Mouse (Mus musculus) CH12.LX (cell line): ENCODE data around the gene Zbtb20. TPM values are rescaled to one million over a fixed set of nuclear protein-coding genes. Genes with fewer than 3 reads are reported as not detected.

Experiments used
- DNase-seq: peaks from one replicate; pipeline ENCODE4 v3.0.0-alpha.2; 2013; ENCODE audit errors: extremely low read depth
- H3K27ac ChIP-seq: 2 replicates; pipeline ENCODE4 v1.5.1; 2012; ENCODE audit warnings: low read depth, mild to moderate bottlenecking, control low read depth, moderate library complexity; ENCODE audit not compliant: insufficient read depth
- H3K27me3 ChIP-seq: replicated peaks from 2 replicates; pipeline ENCODE3; 2012; ENCODE audit warnings: inconsistent platforms
- H3K36me3 ChIP-seq, 2 experiments: replicated peaks in 1 of 2; 2 replicates each; pipeline versions ENCODE3 to v1.6.1; 2012; ENCODE audit warnings: inconsistent platforms in 1 of 2, low read length in 1 of 2, mild to moderate bottlenecking in 1 of 2, mixed read lengths in 1 of 2, moderate library complexity in 1 of 2; ENCODE audit not compliant: control insufficient read depth in 1 of 2, insufficient read depth in 1 of 2
- H3K4me1 ChIP-seq, 2 experiments: 2 replicates each; pipeline ENCODE4 v1.6.1; 2012; ENCODE audit warnings: inconsistent platforms in 1 of 2, moderate library complexity in 1 of 2; ENCODE audit not compliant: insufficient read depth in 2 of 2, control insufficient read depth in 1 of 2
- H3K4me2 ChIP-seq: 2 replicates; pipeline ENCODE4 v1.6.1; 2012; ENCODE audit warnings: low read depth, mild to moderate bottlenecking, control low read depth; ENCODE audit not compliant: poor library complexity, insufficient read depth, severe bottlenecking
- H3K4me3 ChIP-seq, 3 experiments: fragments of 150-350 bp in 1 of 3; sonication (generic) in 1 of 3; replicated peaks in 1 of 3; 2 replicates each; pipeline versions ENCODE3 to v1.5.1; 2011 to 2012; ENCODE audit warnings: low read depth in 2 of 3, low read length in 2 of 3, mild to moderate bottlenecking in 2 of 3, moderate library complexity in 2 of 3, control low read depth in 1 of 3, improper control_type of control experiment in 1 of 3, inconsistent platforms in 1 of 3, mixed read lengths in 1 of 3; ENCODE audit not compliant: poor library complexity in 1 of 3
- H3K79me2 ChIP-seq: replicated peaks from 2 replicates; pipeline ENCODE4 v1.6.1; 2012; ENCODE audit warnings: mild to moderate bottlenecking, moderate library complexity; ENCODE audit not compliant: control insufficient read depth, poor library complexity, insufficient read depth, severe bottlenecking; ENCODE audit errors: extremely low read depth
- H3K9ac ChIP-seq: 2 replicates; pipeline ENCODE4 v1.6.1; 2012; ENCODE audit warnings: low read depth, mild to moderate bottlenecking, control low read depth, moderate library complexity; ENCODE audit not compliant: insufficient read depth
- H3K9me3 ChIP-seq: replicated peaks from 2 replicates; pipeline ENCODE3; 2012; ENCODE audit warnings: low read length, inconsistent platforms, mixed read lengths
- CHD1 ChIP-seq: IDR thresholded peaks from 2 replicates; pipeline ENCODE4 v1.6.1; 2012; ENCODE audit warnings: low read depth, low read length, improper control_type of control experiment, inconsistent platforms
- CHD2 ChIP-seq: IDR thresholded peaks from 2 replicates; pipeline ENCODE4 v1.6.1; 2011; ENCODE audit warnings: low read length, improper control_type of control experiment
- E2F4 ChIP-seq: IDR thresholded peaks from 2 replicates; pipeline ENCODE4 v1.6.1; 2011; ENCODE audit warnings: low read depth, low read length, improper control_type of control experiment; ENCODE audit not compliant: insufficient replicate concordance
- EP300 ChIP-seq: IDR thresholded peaks from 2 replicates; pipeline ENCODE4 v1.6.1; 2011; ENCODE audit warnings: low read length, improper control_type of control experiment
- HCFC1 ChIP-seq: IDR thresholded peaks from 2 replicates; pipeline ENCODE4 v1.6.1; 2012; ENCODE audit warnings: low read depth, mild to moderate bottlenecking, inconsistent platforms, low read length, improper control_type of control experiment
- IRF4 ChIP-seq: IDR thresholded peaks from 2 replicates; pipeline ENCODE4 v1.6.1; 2014; ENCODE audit warnings: low read depth, mild to moderate bottlenecking, inconsistent platforms, low read length, improper control_type of control experiment
- JUND ChIP-seq: conservative IDR thresholded peaks from 2 replicates; pipeline ENCODE4 v1.6.1; 2011; ENCODE audit warnings: low read depth, low read length, improper control_type of control experiment
- MAZ ChIP-seq: IDR thresholded peaks from 2 replicates; pipeline ENCODE4 v1.6.1; 2012; ENCODE audit warnings: low read depth, mild to moderate bottlenecking, inconsistent platforms, low read length, improper control_type of control experiment, moderate library complexity
- MEF2A ChIP-seq: IDR thresholded peaks from 2 replicates; pipeline ENCODE4 v1.6.1; 2014; ENCODE audit warnings: low read depth, mild to moderate bottlenecking, inconsistent platforms, low read length, improper control_type of control experiment, borderline replicate concordance
- MXI1 ChIP-seq: IDR thresholded peaks from 2 replicates; pipeline ENCODE4 v1.6.1; 2011; ENCODE audit warnings: mild to moderate bottlenecking, low read depth, low read length, improper control_type of control experiment
- PAX5 ChIP-seq: IDR thresholded peaks from 2 replicates; pipeline ENCODE4 v1.6.1; 2012; ENCODE audit warnings: low read length, inconsistent platforms, mixed read lengths
- POLR2A ChIP-seq: IDR thresholded peaks from 2 replicates; pipeline ENCODE4 v1.6.1; 2011; ENCODE audit warnings: low read depth, mild to moderate bottlenecking, improper control_type of control experiment, low read length
- RAD21 ChIP-seq: IDR thresholded peaks from 2 replicates; pipeline ENCODE4 v1.6.1; 2011; ENCODE audit warnings: low read depth, mild to moderate bottlenecking, low read length, improper control_type of control experiment, moderate library complexity
- SIN3A ChIP-seq: IDR thresholded peaks from 2 replicates; pipeline ENCODE4 v1.6.1; 2012; ENCODE audit warnings: low read length, improper control_type of control experiment, inconsistent platforms
- USF1 ChIP-seq: IDR thresholded peaks from 2 replicates; pipeline ENCODE4 v1.6.1; 2014; ENCODE audit warnings: low read depth, mild to moderate bottlenecking, inconsistent platforms, low read length, improper control_type of control experiment
- ZC3H11A ChIP-seq: IDR thresholded peaks from 2 replicates; pipeline ENCODE4 v1.6.1; 2012; ENCODE audit warnings: low read depth, mild to moderate bottlenecking, inconsistent platforms, low read length, improper control_type of control experiment
- ZKSCAN1 ChIP-seq: IDR thresholded peaks from 2 replicates; pipeline ENCODE4 v1.6.1; 2012; ENCODE audit warnings: low read depth, inconsistent platforms, low read length, improper control_type of control experiment, borderline replicate concordance
- ZNF384 ChIP-seq: IDR thresholded peaks from 2 replicates; pipeline ENCODE4 v1.6.1; 2012; ENCODE audit warnings: low read depth, low read length, improper control_type of control experiment, inconsistent platforms
- dilution Hi-C: fragments of 300-500 bp; cut with MboI; formaldehyde crosslinking; loops from 2 replicates; pipeline ENCODE4 v1.14.3; 2020; ENCODE audit warnings: low sequenced_read_pairs; ENCODE audit not compliant: extremely low pct_unique_long_range_greater_than_20kb, extremely low pct_ligation_motif_present
- in situ Hi-C: fragments of 300-500 bp; cut with MboI; formaldehyde crosslinking; loops from 3 replicates; pipeline ENCODE4 v1.14.3; 2019; ENCODE audit warnings: low sequenced_read_pairs, low pct_ligation_motif_present, low pct_unique_long_range_greater_than_20kb, mixed read lengths
- polyA plus RNA-seq: library from polyadenylated mRNA; unstranded; fragments of >175 nt; gene quantifications from 2 replicates; pipeline ENCODE4 v1.2.1, GENCODE M21; 2012; ENCODE audit warnings: low read depth; ENCODE audit not compliant: insufficient read length
- total RNA-seq, 2 experiments: library from RNA; depleted of rRNA; stranded (reverse); fragments of 300-350 nt in 1 of 2; fragments of >200 nt in 1 of 2; gene quantifications; 2 replicates each; pipeline ENCODE4 v1.2.3; 2012 to 2014

The Zbtb20 gene
- total and polyA plus RNA-seq, 3 experiments = 24.9 to 58.0 (median 51.6) TPM

DNA sequence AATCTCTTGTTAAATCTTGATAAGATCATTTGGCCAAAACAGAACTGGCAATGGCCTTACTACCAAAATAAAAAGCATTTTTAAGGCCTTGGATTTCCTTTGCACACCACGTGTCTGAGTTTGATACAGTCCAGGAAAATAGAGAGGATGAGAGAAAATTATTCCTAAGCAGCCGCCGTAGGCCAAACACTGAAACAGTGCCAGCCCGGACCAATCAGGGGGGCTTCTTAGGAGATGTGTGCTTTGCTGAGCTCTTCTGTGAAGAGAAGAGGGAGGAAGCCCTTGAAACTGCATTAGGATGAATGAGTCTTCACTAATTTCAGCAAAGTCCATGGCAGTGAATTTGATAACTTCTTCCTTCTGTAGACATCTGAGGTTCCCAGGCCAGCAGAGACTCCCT lies 635.9 kb downstream of the Zbtb20 start:
- H3K4me2 ChIP-seq = peak overlapping the region; percentile 100
- peaks cover 74% of the 10 kb centered on the region for H3K79me2 ChIP-seq
- peak overlapping the region; percentile 82 for H3K27ac ChIP-seq
- peaks cover 18 to 53% of the 10 kb centered on the region in 2 experiments for H3K4me1 ChIP-seq
- H3K9me3 ChIP-seq = no peaks in the 10 kb centered on the region
- TF ChIP-seq ZNF384 (no peak), MEF2A (no peak), ZC3H11A (no peak), PAX5 (no peak), RAD21 (no peak), HCFC1 (no peak), JUND (no peak), CHD1 (no peak), USF1 (no peak)
- H3K27me3 ChIP-seq = no peaks in the 10 kb centered on the region
- H3K9ac ChIP-seq = peak overlapping the region; percentile 100
- peak overlapping the region; percentile 50 to 57 (median 51) for H3K4me3 ChIP-seq
- dilution Hi-C loops (no loop called here), in situ Hi-C loops (loop anchor here (10.0 kb wide), 1 partner anchor 117 kb away; no protein-coding TSS in a partner anchor)
- DNase-seq = no peak
- H3K36me3 ChIP-seq = peaks cover 9 to 33% of the 10 kb centered on the region in 2 experiments

DNA sequence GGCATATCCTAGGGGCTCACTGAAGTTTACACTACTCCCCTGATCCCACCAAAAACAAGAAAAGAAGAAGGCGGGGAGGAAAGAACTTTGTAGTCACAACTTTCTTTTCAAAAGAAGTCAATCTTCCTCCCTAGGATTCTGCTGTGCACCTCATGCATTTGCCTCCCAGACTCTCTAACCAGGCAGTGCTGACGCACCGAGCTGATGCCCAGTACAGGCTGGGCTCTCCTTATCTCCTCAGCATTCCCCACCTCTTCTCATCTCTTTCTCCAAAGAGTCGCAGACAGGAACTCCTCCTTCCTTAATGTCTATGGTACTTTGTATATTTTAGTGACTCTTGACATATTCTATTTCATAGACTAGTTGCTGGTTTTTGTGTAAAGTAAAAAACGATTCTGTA lies 638.3 kb downstream of the Zbtb20 start:
- H3K9me3 ChIP-seq = no peaks in the 10 kb centered on the region
- no peaks in the 10 kb centered on the region for H3K27me3 ChIP-seq
- TF ChIP-seq ZKSCAN1 (no peak), POLR2A (peak; percentile 32)
- TF ChIP-seq, all 38 proteins: peak for 1
- Histone ChIP-seq H3K4me3 (no peak overlapping the region), H3K4me2 (peak overlapping the region; percentile 74), H3K36me3 (peaks cover 15 to 50% of the 10 kb centered on the region in 2 experiments), H3K79me2 (peaks cover 82% of the 10 kb centered on the region), H3K9ac (peak overlapping the region; percentile 63), H3K27ac (peak overlapping the region; percentile 58), H3K4me1 (peaks cover 26 to 73% of the 10 kb centered on the region in 2 experiments)
- in situ Hi-C loops (loop anchor here (10.0 kb wide), 1 partner anchor 119 kb away; no protein-coding TSS in a partner anchor), dilution Hi-C loops (no loop called here)
- DNase-seq = no peak

DNA sequence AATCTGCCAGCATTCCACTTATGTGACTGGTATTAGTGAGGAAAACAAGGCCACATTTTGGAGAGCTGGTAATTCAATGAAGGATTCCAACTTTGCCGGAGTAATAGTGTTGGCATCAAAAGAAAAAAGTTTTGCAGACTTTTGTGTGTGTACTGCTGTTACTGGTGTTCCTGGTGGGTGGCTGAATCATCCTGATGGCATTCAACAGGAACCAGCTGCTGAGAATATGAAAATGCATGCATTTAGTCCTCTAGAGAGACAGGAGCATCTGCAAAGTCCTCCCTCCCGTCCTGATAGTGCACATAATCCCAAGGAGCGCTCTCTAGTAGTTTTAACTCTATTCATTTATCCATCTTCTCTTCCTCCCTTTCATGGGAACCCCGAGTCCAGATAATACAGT lies 639.9 kb downstream of the Zbtb20 start:
- Histone ChIP-seq H3K27ac (peak overlapping the region; percentile 48), H3K4me3 (peak overlapping the region in 1 of 3 experiments; percentile 39), H3K4me1 (peaks cover 37 to 89% of the 10 kb centered on the region in 2 experiments), H3K4me2 (peak overlapping the region; percentile 97), H3K79me2 (peaks cover 89% of the 10 kb centered on the region), H3K9ac (peak overlapping the region; percentile 63), H3K36me3 (peaks cover 25 to 66% of the 10 kb centered on the region in 2 experiments), H3K9me3 (no peaks in the 10 kb centered on the region), H3K27me3 (no peaks in the 10 kb centered on the region)
- in situ Hi-C loops = loop anchor here (10.0 kb wide), 1 partner anchor 121 kb away; no protein-coding TSS in a partner anchor
- TF ChIP-seq MAZ = 0 out of 2 replicates have a peak, but pooled peaks have one; percentile 16
- 0 out of 2 replicates have a peak, but pooled peaks have one; percentile 12 for TF ChIP-seq HCFC1
- TF ChIP-seq CHD2 = no peak; the same call in 1 of the 2 replicates
- TF ChIP-seq E2F4 = 0 out of 2 replicates have a peak, but pooled peaks have one; percentile 16
- TF ChIP-seq IRF4 = no peak
- 0 out of 2 replicates have a peak, but pooled peaks have one; percentile 27 for TF ChIP-seq MXI1
- TF ChIP-seq EP300 = 0 out of 2 replicates have a peak, but pooled peaks have one; percentile 12
- TF ChIP-seq SIN3A = peak; percentile 63
- no peak for DNase-seq
- dilution Hi-C loops = no loop called here
